In genomic region chr3:79233478-79234415, GRCm38 (mm10) we compare ENCODE assay signal across 11 mouse cellular contexts. TPM values are rescaled to one million over a fixed set of nuclear protein-coding genes. Genes with fewer than 3 reads are reported as not detected.
DNase-seq lines count a peak whose midpoint lies in the region; ATAC-seq and TF ChIP-seq lines count a peak whose summit lies in the region.
"Had no signal": no experiment of that assay in that cellular context is flagged by ENCODE, and none has a peak within 500 bp of the region (broad histone marks: within the 10 kb centered on the region; RNA-seq: fewer than 3 reads in every experiment).

No protein-coding gene starts in this region.

- peak; percentile 16; the same call in 1 of the 2 replicates for ATAC-seq in liver, postnatal 0 days
- no peak for ATAC-seq in erythroid progenitor cell, adult 5-6 weeks (replicated peaks; ENCODE audit: low FRiP score, poor library complexity, severe bottlenecking)
- ATAC-seq: CD4-positive, CD25-positive, alpha-beta regulatory T cell, adult 4 months; forebrain, embryonic 16.5 days had no signal

- TF ChIP-seq CTCF in liver, postnatal 0 days (IDR thresholded peaks at IDR 0.05; ENCODE audit: low read depth), result no peak

- peak overlapping the region; percentile 57; the same call in 1 of the 2 replicates for H3K27ac ChIP-seq in liver, postnatal 0 days (ENCODE audit: low read depth)

- peak; percentile 16 to 20 for DNase-seq in cerebellum, postnatal 14 days
- DNase-seq in cerebellum, postnatal 4 days (ENCODE audit: low spot score in 2 of 2), result no peak
- peak; percentile 34 to 51 for DNase-seq in spleen, postnatal 36 days (ENCODE audit: low spot score in 2 of 2)
- no peak for DNase-seq in spleen, postnatal 4 days (ENCODE audit: low spot score in 2 of 2)
- peak; percentile 40 for DNase-seq in liver, postnatal 0 days
- no peak for DNase-seq in neural tube, embryonic 10.5 days (ENCODE audit: extremely low spot score, low spot score)
- DNase-seq in embryo, embryonic 9.5 days (ENCODE audit: extremely low spot score), result no peak
- DNase-seq: thymus, postnatal 25 days had no signal

- H3K9ac ChIP-seq in liver, postnatal 0 days (replicated peaks), result no peak overlapping the region

- H3K27me3 ChIP-seq in liver, postnatal 0 days (ENCODE audit: insufficient read depth, low read length), result no peaks in the 10 kb centered on the region

- H3K9me3 ChIP-seq in liver, postnatal 0 days (ENCODE audit: low read length), result no peaks in the 10 kb centered on the region

- TF ChIP-seq EP300 in liver, postnatal 0 days (IDR thresholded peaks at IDR 0.05; ENCODE audit: low read depth), result no peak; the same call in 1 of the 2 replicates

- H3K4me2 ChIP-seq in liver, postnatal 0 days (ENCODE audit: low read depth, low read length), result peak overlapping the region; percentile 42

- H3K36me3 ChIP-seq in liver, postnatal 0 days (replicated peaks; ENCODE audit: insufficient read depth, low read length), result no peaks in the 10 kb centered on the region

- 42% methylated on average over 13 of the region's 13 CpGs for WGBS in liver, postnatal 0 days (ENCODE audit: insufficient replicate concordance)

- H3K4me1 ChIP-seq in liver, postnatal 0 days (ENCODE audit: insufficient read depth), result peaks cover 25% of the 10 kb centered on the region

- no peak overlapping the region for H3K4me3 ChIP-seq in liver, postnatal 0 days (ENCODE audit: low read depth, low read length)

RNA-seq across cellular contexts. Expression of gene Rapgef2, which starts 52.6 kb away (rescaled TPM):
- polyA plus RNA-seq in liver, postnatal 0 days (2015; fragmentation: Nextera tagmentation; extraction: Ambion mirVana), result 1.8 TPM in 2 replicates
- 2.1 and 7.6 TPM in 2 replicates for total RNA-seq in erythroid progenitor cell, adult 5-6 weeks (2015; ENCODE audit: low replicate concordance)
- total RNA-seq in erythroid progenitor cell, adult 5-6 weeks (2017; ENCODE audit: low replicate concordance), result 0.38 and 2.8 TPM in 2 replicates

Comparison
In these comparisons a context has a peak if more than half of its experiments do, and no peak if none do; other contexts are left out.
1. DNase-seq: peak in cerebellum, postnatal 14 days (2 of 2), spleen, postnatal 36 days (2 of 2) and liver, postnatal 0 days (single experiment); none in cerebellum, postnatal 4 days (0 of 2), spleen, postnatal 4 days (0 of 2), neural tube, embryonic 10.5 days (single experiment) and embryo, embryonic 9.5 days (single experiment).